Mouse (Mus musculus) bone marrow macrophage, adult 2 months (primary cell): ENCODE results near the gene Serpinb6c.

Source experiments
- CTCF ChIP-seq: IDR thresholded peaks from 2 replicates; pipeline ENCODE4 v1.5.1; 2012; ENCODE audit warnings: low read depth, mild to moderate bottlenecking, low read length, moderate library complexity
- POLR2A ChIP-seq: IDR thresholded peaks from 2 replicates; pipeline ENCODE4 v1.6.1; 2012; ENCODE audit warnings: mild to moderate bottlenecking, low read depth, low read length, borderline replicate concordance

DNA sequence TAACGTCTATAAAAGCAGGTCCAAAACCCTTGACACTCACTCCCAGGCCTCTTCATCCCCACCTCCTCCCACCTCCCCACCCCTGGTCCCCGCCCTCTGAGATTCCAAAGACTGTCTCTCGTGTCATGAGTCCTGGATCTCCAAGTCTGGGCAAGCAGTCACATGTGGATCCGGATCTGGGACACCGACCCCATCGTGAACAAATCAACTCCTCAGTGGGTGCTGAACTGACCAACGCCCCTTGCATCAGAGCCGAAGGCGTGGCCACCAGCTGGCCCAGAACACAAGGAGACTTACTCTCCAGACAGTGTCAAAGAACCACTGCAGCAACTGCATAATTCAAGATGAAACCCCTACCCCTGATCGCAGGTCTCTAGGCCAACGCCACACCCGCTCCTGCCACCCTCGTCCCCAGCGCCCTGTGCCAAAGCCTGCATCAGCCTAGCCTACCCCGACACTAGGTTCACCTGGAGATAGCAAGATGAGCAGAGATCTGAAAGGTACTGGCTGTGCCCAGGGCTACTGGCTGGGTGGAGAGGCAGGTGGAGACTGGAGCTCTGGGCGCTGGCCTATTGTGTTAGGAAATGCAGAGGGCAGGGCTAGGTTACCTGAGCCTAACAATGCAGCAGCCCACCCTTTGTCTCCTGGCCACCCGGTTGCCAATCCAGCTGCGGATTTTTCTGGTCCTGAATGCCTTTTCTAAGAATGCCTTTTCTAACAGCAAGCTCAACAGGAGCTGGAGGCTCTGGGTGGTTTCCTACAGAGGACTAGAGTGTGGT is at the start of gene Serpinb6c:
- TF ChIP-seq CTCF, result no peak
- TF ChIP-seq POLR2A, result no peak
